Mouse (Mus musculus) brain, embryonic 14.5 days (tissue): ENCODE data around the gene Ccl7.

Source experiments
- CTCF ChIP-seq: fragments of 200-500 bp; IDR thresholded peaks from 2 replicates; pipeline ENCODE4 v1.5.1; 2012; ENCODE audit warnings: inconsistent platforms, mild to moderate bottlenecking, moderate library complexity, borderline replicate concordance; ENCODE audit not compliant: insufficient read depth, insufficient read length; ENCODE audit errors: extremely low read depth
- POLR2A ChIP-seq: fragments of 200-500 bp; IDR thresholded peaks from 2 replicates; pipeline ENCODE4 v1.6.1; 2012; ENCODE audit warnings: mild to moderate bottlenecking, inconsistent platforms, borderline replicate concordance; ENCODE audit not compliant: poor library complexity, insufficient read depth, insufficient read length, severe bottlenecking; ENCODE audit errors: extremely low read depth

DNA sequence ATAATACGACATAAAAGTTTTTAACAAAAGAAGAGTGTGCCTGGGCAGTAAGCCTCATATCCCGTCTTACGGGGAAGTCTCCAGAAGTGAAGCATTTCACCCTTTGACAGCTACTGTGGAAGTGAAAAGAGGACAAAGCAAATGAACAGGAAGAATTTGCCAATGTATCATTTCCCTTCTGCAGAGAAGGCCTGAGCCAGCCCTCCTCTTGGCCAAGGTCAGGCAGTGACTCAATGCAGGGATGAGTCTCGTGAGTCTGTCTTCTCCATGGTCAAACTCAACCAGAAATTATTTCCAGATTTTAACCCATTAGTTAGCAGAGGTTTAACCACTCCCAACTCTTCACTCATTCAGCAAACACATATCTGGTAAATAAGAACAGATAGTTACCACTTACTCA, 21.7 kb upstream of the Ccl7 start:
- no peak for TF ChIP-seq CTCF
- TF ChIP-seq POLR2A = no peak
